Mouse (Mus musculus): ENCODE results near the gene Tenm2. TPM values are rescaled to one million over a fixed set of nuclear protein-coding genes. Genes with fewer than 3 reads are reported as not detected.

Tenm2 gene
- polyA plus RNA-seq, 1 experiment from 2014 or later = 1.7 TPM

- H3K4me1 ChIP-seq = peaks cover 4% of the 10 kb centered on the region; the same call in 1 of the 2 replicates
- H3K27me3 ChIP-seq (ENCODE audit: insufficient read depth, poor library complexity, severe bottlenecking) = no peaks in the 10 kb centered on the region
- 76% methylated on average over 2 of the region's 2 CpGs for WGBS
- no peaks in the 10 kb centered on the region for H3K36me3 ChIP-seq
- no peak overlapping the region for H3K4me3 ChIP-seq
- H3K27ac ChIP-seq = no peak overlapping the region
- DNase-seq (ENCODE audit: low spot score) = no peak
- no peaks in the 10 kb centered on the region for H3K9me3 ChIP-seq
These were observed 669.6 kb downstream of the Tenm2 start for GRCm38 (mm10) chr11:36566146-36566545.

GRCm38 (mm10) chr11:36562851-36563250, 672.9 kb downstream of the Tenm2 start:
- 71% methylated on average over 3 of the region's 3 CpGs for WGBS
- no peak overlapping the region for H3K27ac ChIP-seq
- no peaks in the 10 kb centered on the region for H3K27me3 ChIP-seq (ENCODE audit: insufficient read depth, poor library complexity, severe bottlenecking)
- no peaks in the 10 kb centered on the region for H3K4me1 ChIP-seq
- no peaks in the 10 kb centered on the region for H3K36me3 ChIP-seq
- no peak for DNase-seq (ENCODE audit: low spot score)
- H3K4me3 ChIP-seq = no peak overlapping the region
- no peaks in the 10 kb centered on the region for H3K9me3 ChIP-seq

GRCm38 (mm10) chr11:36560785-36561548, 674.8 kb downstream of the Tenm2 start:
- 84% methylated on average over 7 of the region's 7 CpGs for WGBS
- no peak overlapping the region for H3K4me3 ChIP-seq
- no peak for DNase-seq (ENCODE audit: low spot score)

GRCm38 (mm10) chr11:36557316-36557715, 678.4 kb downstream of the Tenm2 start:
- Histone ChIP-seq H3K27me3 (ENCODE audit: insufficient read depth, poor library complexity, severe bottlenecking) (no peaks in the 10 kb centered on the region), H3K9me3 (no peaks in the 10 kb centered on the region), H3K4me1 (no peaks in the 10 kb centered on the region), H3K4me3 (no peak overlapping the region), H3K27ac (no peak overlapping the region), H3K36me3 (no peaks in the 10 kb centered on the region)
- WGBS = 87% methylated on average over 6 of the region's 6 CpGs
- DNase-seq (ENCODE audit: low spot score) = no peak

More at GRCm38 (mm10) chr11:36560785-36561548, 674.8 kb downstream of the Tenm2 start:
- Histone ChIP-seq H3K36me3 (no peaks in the 10 kb centered on the region), H3K27ac (no peak overlapping the region), H3K4me1 (no peaks in the 10 kb centered on the region), H3K27me3 (ENCODE audit: insufficient read depth, poor library complexity, severe bottlenecking) (no peaks in the 10 kb centered on the region), H3K9me3 (no peaks in the 10 kb centered on the region)

GRCm38 (mm10) chr11:36553286-36553685, 682.5 kb downstream of the Tenm2 start:
- DNase-seq (ENCODE audit: low spot score) = no peak
- Histone ChIP-seq H3K27ac (no peak overlapping the region), H3K4me3 (no peak overlapping the region), H3K36me3 (no peaks in the 10 kb centered on the region), H3K4me1 (peaks cover 11% of the 10 kb centered on the region), H3K27me3 (ENCODE audit: insufficient read depth, poor library complexity, severe bottlenecking) (no peaks in the 10 kb centered on the region), H3K9me3 (no peaks in the 10 kb centered on the region)
- WGBS = 69% methylated on average over 5 of the region's 5 CpGs

GRCm38 (mm10) chr11:36550649-36551048, 685.1 kb downstream of the Tenm2 start:
- no peaks in the 10 kb centered on the region for H3K27me3 ChIP-seq (ENCODE audit: insufficient read depth, poor library complexity, severe bottlenecking)
- H3K4me3 ChIP-seq = no peak overlapping the region
- DNase-seq (ENCODE audit: low spot score) = no peak
- H3K36me3 ChIP-seq = no peaks in the 10 kb centered on the region
- peaks cover 11% of the 10 kb centered on the region for H3K4me1 ChIP-seq
- no peaks in the 10 kb centered on the region for H3K9me3 ChIP-seq
- WGBS = 62% methylated on average over 4 of the region's 4 CpGs
- 0 out of 2 replicates have a peak overlapping the region, but pooled peaks have one; percentile 4 for H3K27ac ChIP-seq

- Histone ChIP-seq H3K9me3 (no peaks in the 10 kb centered on the region), H3K27me3 (ENCODE audit: insufficient read depth, poor library complexity, severe bottlenecking) (no peaks in the 10 kb centered on the region), H3K4me1 (peaks cover 11% of the 10 kb centered on the region), H3K4me3 (no peak overlapping the region), H3K36me3 (no peaks in the 10 kb centered on the region), H3K27ac (no peak overlapping the region)
- whole genome bisulfite sequencing = 51% methylated on average over 11 of the region's 11 CpGs
- DNase-seq (ENCODE audit: low spot score) = no peak
These were observed 686.2 kb downstream of the Tenm2 start for GRCm38 (mm10) chr11:36549398-36550139.

- Histone ChIP-seq H3K9me3 (no peaks in the 10 kb centered on the region), H3K27ac (no peak overlapping the region), H3K36me3 (no peaks in the 10 kb centered on the region), H3K27me3 (ENCODE audit: insufficient read depth, poor library complexity, severe bottlenecking) (no peaks in the 10 kb centered on the region), H3K4me3 (no peak overlapping the region), H3K4me1 (peaks cover 11% of the 10 kb centered on the region)
- 73% methylated on average over 4 of the region's 4 CpGs for WGBS
- DNase-seq (ENCODE audit: low spot score) = no peak
These were observed 687.6 kb downstream of the Tenm2 start for GRCm38 (mm10) chr11:36548139-36548538.

GRCm38 (mm10) chr11:36538144-36538543, 697.6 kb downstream of the Tenm2 start:
- Histone ChIP-seq H3K27ac (no peak overlapping the region), H3K9me3 (no peaks in the 10 kb centered on the region), H3K4me3 (no peak overlapping the region), H3K36me3 (no peaks in the 10 kb centered on the region), H3K27me3 (ENCODE audit: insufficient read depth, poor library complexity, severe bottlenecking) (no peaks in the 10 kb centered on the region), H3K4me1 (no peaks in the 10 kb centered on the region)
- 81% methylated on average over 4 of the region's 4 CpGs for WGBS
- DNase-seq (ENCODE audit: low spot score) = no peak

GRCm38 (mm10) chr11:36537573-36538133, 698.1 kb downstream of the Tenm2 start:
- Histone ChIP-seq H3K27me3 (ENCODE audit: insufficient read depth, poor library complexity, severe bottlenecking) (no peaks in the 10 kb centered on the region), H3K36me3 (no peaks in the 10 kb centered on the region), H3K4me3 (no peak overlapping the region), H3K9me3 (no peaks in the 10 kb centered on the region), H3K27ac (no peak overlapping the region), H3K4me1 (no peaks in the 10 kb centered on the region)
- 82% methylated on average over 9 of the region's 9 CpGs for WGBS
- DNase-seq (ENCODE audit: low spot score) = no peak

- WGBS = 73% methylated on average over 3 of the region's 3 CpGs
These were observed 700.2 kb downstream of the Tenm2 start for GRCm38 (mm10) chr11:36535591-36535990.

GRCm38 (mm10) chr11:36531614-36532013, 704.1 kb downstream of the Tenm2 start:
- no peaks in the 10 kb centered on the region for H3K9me3 ChIP-seq
- H3K27me3 ChIP-seq (ENCODE audit: insufficient read depth, poor library complexity, severe bottlenecking) = no peaks in the 10 kb centered on the region
- 66% methylated on average over 4 of the region's 4 CpGs for WGBS
- no peak for DNase-seq (ENCODE audit: low spot score)
- no peak overlapping the region for H3K27ac ChIP-seq
- H3K4me1 ChIP-seq = peaks cover 12% of the 10 kb centered on the region
- H3K36me3 ChIP-seq = no peaks in the 10 kb centered on the region
- no peak overlapping the region for H3K4me3 ChIP-seq

More at GRCm38 (mm10) chr11:36535591-36535990, 700.2 kb downstream of the Tenm2 start:
- H3K4me1 ChIP-seq = no peaks in the 10 kb centered on the region
- H3K4me3 ChIP-seq = no peak overlapping the region
- no peak for DNase-seq (ENCODE audit: low spot score)
- no peak overlapping the region for H3K27ac ChIP-seq
- no peaks in the 10 kb centered on the region for H3K36me3 ChIP-seq
- H3K27me3 ChIP-seq (ENCODE audit: insufficient read depth, poor library complexity, severe bottlenecking) = no peaks in the 10 kb centered on the region
- H3K9me3 ChIP-seq = no peaks in the 10 kb centered on the region

- no peak for DNase-seq (ENCODE audit: low spot score)
- no peak overlapping the region for H3K4me3 ChIP-seq
- H3K27me3 ChIP-seq (ENCODE audit: insufficient read depth, poor library complexity, severe bottlenecking) = no peaks in the 10 kb centered on the region
- no peak overlapping the region for H3K27ac ChIP-seq
- H3K9me3 ChIP-seq = no peaks in the 10 kb centered on the region
- H3K36me3 ChIP-seq = no peaks in the 10 kb centered on the region
- 43% methylated on average over 4 of the region's 4 CpGs for WGBS
- peaks cover 18% of the 10 kb centered on the region for H3K4me1 ChIP-seq
These were observed 708.3 kb downstream of the Tenm2 start for GRCm38 (mm10) chr11:36527509-36527908.
